Mouse (Mus musculus) hindbrain, embryonic 15.5 days (tissue): Measurements from ENCODE around the gene Iqcf1. TPM values are rescaled to one million over a fixed set of nuclear protein-coding genes. Genes with fewer than 3 reads are reported as not detected.

Experiments used
- ATAC-seq: fragments of 200-750 bp; cut with Nextera tagmentation; 2 replicates; pipeline ENCODE4 v1.8.0; 2017; ENCODE audit warnings: low read depth, moderate number of reproducible peaks, moderate TSS enrichment; ENCODE audit not compliant: low FRiP score
- H3K27ac ChIP-seq: fragments of 300-500 bp; sonication (generic); replicated peaks from 2 replicates; pipeline ENCODE4 v1.5.1; 2015; ENCODE audit warnings: mild to moderate bottlenecking, inconsistent platforms
- H3K27me3 ChIP-seq: fragments of 300-500 bp; sonication (generic); 2 replicates; pipeline ENCODE4 v1.6.1; 2015; ENCODE audit warnings: control low read depth, inconsistent platforms
- H3K36me3 ChIP-seq: fragments of 300-500 bp; sonication (generic); 2 replicates; pipeline ENCODE4 v1.6.1; 2015; ENCODE audit warnings: control low read depth, inconsistent platforms
- H3K4me1 ChIP-seq: fragments of 300-500 bp; sonication (generic); replicated peaks from 2 replicates; pipeline ENCODE4 v1.6.1; 2015; ENCODE audit warnings: control low read depth, inconsistent platforms
- H3K4me2 ChIP-seq: fragments of 300-500 bp; sonication (generic); 2 replicates; pipeline ENCODE4 v1.6.1; 2015; ENCODE audit warnings: moderate library complexity, mild to moderate bottlenecking, inconsistent platforms
- H3K4me3 ChIP-seq: fragments of 300-500 bp; sonication (generic); 2 replicates; pipeline ENCODE4 v1.5.1; 2015; ENCODE audit warnings: mild to moderate bottlenecking, inconsistent platforms
- H3K9ac ChIP-seq: fragments of 300-500 bp; sonication (generic); 2 replicates; pipeline ENCODE4 v1.6.1; 2015; ENCODE audit warnings: inconsistent platforms
- H3K9me3 ChIP-seq: fragments of 300-500 bp; sonication (generic); 2 replicates; pipeline ENCODE4 v1.6.1; 2016; ENCODE audit warnings: control low read depth, inconsistent platforms
- WGBS: fragments of 180-500 bp; shearing (Covaris S2); methylation state at CpG from one replicate; pipeline ENCODE4 v1.1.7; 2015; 5-methylcytosine and 5-hydroxymethylcytosine counted together
- polyA plus RNA-seq: library from polyadenylated mRNA; unstranded; fragments of >200 nt; fragmentation: Nextera tagmentation; extraction: Ambion mirVana; gene quantifications from 2 replicates; pipeline ENCODE4 v1.2.1, GENCODE M21; 2015

Gene Iqcf1
- polyA plus RNA-seq = not detected in 2 replicates

GRCm38 (mm10) chr9:106499667-106500066, at the start of gene Iqcf1:
Iqcf1 (plus strand) TSS chr9:106499967.
- Histone ChIP-seq H3K9ac (no peak within 1 kb of the TSS), H3K4me1 (no peaks in the 10 kb centered on the region)
- no peak for ATAC-seq

GRCm38 (mm10) chr9:106450661-106451060, 49.1 kb upstream of the Iqcf1 start:
- ATAC-seq = no peak
- H3K9ac ChIP-seq = no peak overlapping the region
- 32% methylated on average over 9 of the region's 9 CpGs for WGBS
- H3K36me3 ChIP-seq = no peaks in the 10 kb centered on the region
- H3K9me3 ChIP-seq = no peaks in the 10 kb centered on the region
- H3K27ac ChIP-seq = no peak overlapping the region
- H3K27me3 ChIP-seq = no peaks in the 10 kb centered on the region
- H3K4me2 ChIP-seq = no peak overlapping the region
- no peak overlapping the region for H3K4me3 ChIP-seq
- peaks cover 54% of the 10 kb centered on the region for H3K4me1 ChIP-seq

More at GRCm38 (mm10) chr9:106499667-106500066, at the start of gene Iqcf1:
- Histone ChIP-seq H3K9me3 (no peaks in the 10 kb centered on the region), H3K27ac (no peak within 1 kb of the TSS), H3K4me3 (no peak within 1 kb of the TSS), H3K4me2 (no peak within 1 kb of the TSS), H3K27me3 (no peaks in the 10 kb centered on the region), H3K36me3 (no peaks in the 10 kb centered on the region)
- WGBS = 93% methylated on average over 6 of the region's 6 CpGs

GRCm38 (mm10) chr9:106451298-106451697, 48.5 kb upstream of the Iqcf1 start:
- H3K9me3 ChIP-seq = no peaks in the 10 kb centered on the region
- no peak overlapping the region for H3K27ac ChIP-seq
- H3K36me3 ChIP-seq = no peaks in the 10 kb centered on the region
- no peak overlapping the region for H3K4me2 ChIP-seq
- WGBS = 70% methylated on average over 11 of the region's 11 CpGs
- no peak for ATAC-seq
- no peak overlapping the region for H3K9ac ChIP-seq
- no peaks in the 10 kb centered on the region for H3K27me3 ChIP-seq
- peaks cover 57% of the 10 kb centered on the region for H3K4me1 ChIP-seq
- H3K4me3 ChIP-seq = no peak overlapping the region

DNA sequence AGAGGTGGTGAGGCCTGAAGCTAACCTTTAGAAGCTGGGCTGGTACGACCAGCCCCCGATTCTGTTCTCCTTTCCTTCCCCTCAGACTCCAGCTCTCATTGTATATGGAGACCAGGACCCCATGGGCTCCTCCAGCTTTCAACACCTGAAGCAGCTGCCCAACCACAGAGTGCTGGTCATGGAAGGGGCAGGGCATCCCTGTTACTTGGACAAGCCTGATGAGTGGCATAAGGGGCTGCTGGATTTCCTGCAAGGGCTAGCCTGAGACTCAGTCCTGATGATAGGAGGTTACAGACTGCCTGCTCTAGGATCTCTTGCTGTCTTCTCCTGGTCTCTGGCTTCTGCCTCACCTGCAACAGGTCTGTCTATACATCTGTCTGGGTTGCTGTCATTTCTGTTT, 47.9 kb upstream of the Iqcf1 start:
- Histone ChIP-seq H3K4me2 (no peak overlapping the region), H3K9me3 (no peaks in the 10 kb centered on the region), H3K27ac (no peak overlapping the region), H3K4me3 (no peak overlapping the region), H3K27me3 (no peaks in the 10 kb centered on the region), H3K4me1 (peaks cover 58% of the 10 kb centered on the region), H3K9ac (no peak overlapping the region), H3K36me3 (no peaks in the 10 kb centered on the region)
- ATAC-seq = no peak
- WGBS = 61% methylated on average over 2 of the region's 2 CpGs

- Histone ChIP-seq H3K9ac (peak overlapping the region; percentile 80; the same call in 1 of the 2 replicates), H3K27ac (peak overlapping the region; percentile 91), H3K4me3 (peak overlapping the region; percentile 76; the same call in 1 of the 2 replicates), H3K36me3 (no peaks in the 10 kb centered on the region), H3K4me1 (peaks cover 61% of the 10 kb centered on the region), H3K9me3 (no peaks in the 10 kb centered on the region), H3K4me2 (peak overlapping the region; percentile 91), H3K27me3 (no peaks in the 10 kb centered on the region)
- 22% methylated on average over 6 of the region's 6 CpGs for WGBS
- ATAC-seq = no peak
Measured at GRCm38 (mm10) chr9:106452351-106452750, 47.4 kb upstream of the Iqcf1 start.

- H3K9ac ChIP-seq = peak overlapping the region; percentile 80
- peak overlapping the region; percentile 91 for H3K27ac ChIP-seq
- WGBS = 3% methylated on average over 7 of the region's 7 CpGs
- peak overlapping the region; percentile 76 for H3K4me3 ChIP-seq
- H3K36me3 ChIP-seq = no peaks in the 10 kb centered on the region
- ATAC-seq = peak; percentile 12
- H3K27me3 ChIP-seq = no peaks in the 10 kb centered on the region
- peaks cover 61% of the 10 kb centered on the region for H3K4me1 ChIP-seq
- peak overlapping the region; percentile 91 for H3K4me2 ChIP-seq
- no peaks in the 10 kb centered on the region for H3K9me3 ChIP-seq
Measured at GRCm38 (mm10) chr9:106452821-106453220, 46.9 kb upstream of the Iqcf1 start.

DNA sequence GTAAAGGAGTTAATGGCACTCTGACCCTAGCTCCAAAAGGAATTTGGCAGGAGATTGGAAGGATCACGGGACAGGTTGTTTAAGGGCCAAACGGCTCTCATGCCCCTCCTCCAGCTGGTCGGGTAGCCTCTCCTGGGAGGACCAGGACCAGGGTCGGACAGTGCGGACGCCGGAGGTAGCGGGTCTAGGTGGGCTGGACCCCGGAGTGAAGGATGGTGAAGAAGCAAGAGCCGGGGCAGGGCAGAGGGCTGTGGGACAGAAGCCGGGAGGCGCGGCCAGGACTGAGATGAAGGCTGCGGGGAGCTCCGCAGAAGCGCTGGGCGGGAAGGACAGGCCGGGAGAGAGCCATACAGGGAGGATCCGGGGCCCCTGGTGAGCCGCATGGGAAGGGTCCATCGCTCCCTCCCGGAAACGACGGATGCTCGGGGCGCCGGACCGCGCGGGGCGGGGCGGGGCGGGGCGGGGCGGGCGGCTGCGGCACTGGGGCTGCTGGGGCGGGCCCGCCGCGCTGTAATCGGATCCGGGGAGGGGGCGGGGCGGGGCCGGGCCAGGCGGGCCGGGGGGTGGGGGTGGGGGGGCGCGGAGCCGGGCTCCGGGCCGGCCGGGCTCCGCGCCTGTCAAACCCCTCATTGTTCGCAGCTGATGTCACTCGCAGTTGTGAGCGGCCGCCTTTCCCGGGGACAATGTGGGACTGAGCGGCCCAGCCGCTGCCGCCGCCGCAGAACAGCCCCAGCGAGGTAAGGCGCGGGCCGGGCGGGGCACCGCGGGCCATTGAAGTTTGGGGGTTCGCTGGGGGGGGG, 46.3 kb upstream of the Iqcf1 start, which contains the start of gene Pcbp4:
Gene Pcbp4 (plus strand): TSS at position 21 of the 800 bp plus-strand sequence.
- peak within 1 kb of the TSS; percentile 80 for H3K9ac ChIP-seq
- no peaks in the 10 kb centered on the region for H3K9me3 ChIP-seq
- peak within 1 kb of the TSS; percentile 91 for H3K27ac ChIP-seq
- H3K4me2 ChIP-seq = peak within 1 kb of the TSS; percentile 91
- no peaks in the 10 kb centered on the region for H3K36me3 ChIP-seq
- peak within 1 kb of the TSS; percentile 76 for H3K4me3 ChIP-seq
- WGBS = 0% methylated on average over 37 of the region's 74 CpGs
- peaks cover 61% of the 10 kb centered on the region for H3K4me1 ChIP-seq
- ATAC-seq = peak; percentile 46
- no peaks in the 10 kb centered on the region for H3K27me3 ChIP-seq

- Histone ChIP-seq H3K9me3 (no peaks in the 10 kb centered on the region), H3K9ac (peak overlapping the region; percentile 80), H3K27me3 (no peaks in the 10 kb centered on the region), H3K4me1 (peaks cover 61% of the 10 kb centered on the region), H3K27ac (peak overlapping the region; percentile 91), H3K4me2 (peak overlapping the region; percentile 91), H3K36me3 (no peaks in the 10 kb centered on the region), H3K4me3 (peak overlapping the region; percentile 76)
- 2% methylated on average over 20 of the region's 20 CpGs for WGBS
- 0 out of 2 replicates have a peak, but pooled peaks have one; percentile 0 for ATAC-seq
Measured at GRCm38 (mm10) chr9:106454071-106454761, 45.6 kb upstream of the Iqcf1 start.

DNA sequence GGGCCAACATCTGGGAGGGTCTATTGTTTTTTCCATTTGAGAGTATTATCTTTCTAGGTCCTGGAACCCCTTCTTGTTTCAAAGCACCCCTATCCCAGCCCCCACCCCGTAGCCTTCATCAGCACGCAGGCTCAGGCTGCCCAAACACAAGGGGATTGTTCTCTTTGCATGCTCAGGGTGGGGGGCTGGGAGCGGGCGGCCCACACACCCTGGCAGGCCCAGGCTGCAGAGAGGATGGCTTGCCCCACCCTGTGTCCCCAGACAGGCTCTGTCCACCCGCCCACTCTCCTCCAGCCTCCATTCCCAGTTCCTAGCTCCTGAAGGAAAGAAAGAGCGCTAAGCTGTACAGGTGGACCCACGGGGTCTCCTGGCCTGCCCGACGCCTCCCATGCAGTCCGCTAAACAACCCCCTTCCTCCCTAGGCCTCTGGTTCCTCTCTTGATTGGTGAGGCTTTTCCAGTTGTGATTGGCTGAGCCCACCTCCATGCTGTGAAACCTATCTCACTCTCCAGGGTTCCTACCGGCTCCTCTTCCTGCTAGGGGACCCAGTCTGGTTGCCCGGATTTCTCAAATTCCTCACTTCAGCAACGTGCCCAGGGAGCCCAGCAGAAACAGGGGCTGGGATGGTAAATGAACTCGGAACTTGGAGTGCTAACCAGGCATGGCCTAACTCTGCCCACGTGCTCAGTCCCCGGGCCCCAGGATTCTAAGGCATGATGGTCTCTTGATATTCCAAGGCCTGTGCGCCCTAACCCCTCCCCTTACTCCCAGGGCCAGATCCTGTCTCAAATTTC, 44.7 kb upstream of the Iqcf1 start:
- H3K9me3 ChIP-seq = no peaks in the 10 kb centered on the region
- H3K4me2 ChIP-seq = peak overlapping the region; percentile 91
- H3K36me3 ChIP-seq = no peaks in the 10 kb centered on the region
- H3K4me3 ChIP-seq = peak overlapping the region; percentile 76
- peak; percentile 29 for ATAC-seq
- H3K9ac ChIP-seq = peak overlapping the region; percentile 80
- H3K4me1 ChIP-seq = peaks cover 65% of the 10 kb centered on the region
- peak overlapping the region; percentile 91 for H3K27ac ChIP-seq
- 1% methylated on average over 17 of the region's 17 CpGs for WGBS
- no peaks in the 10 kb centered on the region for H3K27me3 ChIP-seq

DNA sequence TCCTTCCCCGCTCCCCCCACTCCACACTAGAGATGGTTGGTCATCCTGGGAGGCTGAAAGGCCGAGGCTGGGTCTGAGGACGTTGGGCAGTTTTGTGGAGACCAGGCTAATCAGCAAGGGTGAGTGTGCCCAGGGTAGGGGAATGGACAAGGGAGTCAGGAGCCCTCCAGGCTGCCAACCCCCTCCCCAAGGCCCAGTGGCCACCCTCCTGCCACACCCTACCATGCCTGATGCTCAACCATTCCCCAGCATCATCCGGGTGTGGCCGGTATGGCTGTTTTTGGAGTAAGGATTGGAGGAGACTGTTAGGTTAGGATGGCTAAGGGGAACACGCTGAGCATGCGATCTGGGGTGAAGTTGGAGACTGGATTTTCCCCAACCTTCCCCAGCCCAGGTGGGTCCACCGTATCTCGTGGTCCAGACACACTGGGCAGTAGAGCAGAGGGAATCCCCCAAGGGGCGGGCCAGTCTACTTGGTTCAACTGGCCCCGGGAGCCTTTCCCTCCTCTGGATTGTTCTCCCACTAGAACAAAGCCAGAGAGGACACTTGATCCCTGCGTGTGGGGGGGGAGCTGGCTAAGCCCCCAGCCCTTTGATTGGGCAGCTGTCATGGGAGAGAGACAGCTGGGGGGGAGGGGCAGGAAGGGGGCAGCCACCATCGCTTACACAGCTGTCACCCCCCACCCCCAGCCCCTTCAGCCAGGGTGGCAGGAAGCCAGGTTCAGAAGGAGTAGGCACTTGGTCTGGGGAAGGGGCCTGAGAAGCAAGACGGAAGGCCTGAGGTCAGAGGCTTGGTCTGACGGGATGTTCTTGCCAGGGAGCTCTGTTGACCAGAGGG, 43.2 kb upstream of the Iqcf1 start:
- Histone ChIP-seq H3K4me3 (peak overlapping the region; percentile 76), H3K27ac (peak overlapping the region; percentile 91), H3K9ac (peak overlapping the region; percentile 80), H3K27me3 (no peaks in the 10 kb centered on the region), H3K36me3 (peaks cover 8% of the 10 kb centered on the region), H3K4me1 (peaks cover 66% of the 10 kb centered on the region), H3K9me3 (no peaks in the 10 kb centered on the region), H3K4me2 (peak overlapping the region; percentile 91)
- ATAC-seq = 0 out of 2 replicates have a peak, but pooled peaks have one; percentile 1
- WGBS = 23% methylated on average over 15 of the region's 15 CpGs

GRCm38 (mm10) chr9:106457163-106457559, 42.6 kb upstream of the Iqcf1 start:
- no peaks in the 10 kb centered on the region for H3K27me3 ChIP-seq
- H3K36me3 ChIP-seq = peaks cover 15% of the 10 kb centered on the region
- H3K4me2 ChIP-seq = peak overlapping the region; percentile 91
- 35% methylated on average over 9 of the region's 9 CpGs for WGBS
- H3K9me3 ChIP-seq = no peaks in the 10 kb centered on the region
- peak overlapping the region; percentile 76 for H3K4me3 ChIP-seq
- H3K27ac ChIP-seq = peak overlapping the region; percentile 91
- peak overlapping the region; percentile 80; the same call in 1 of the 2 replicates for H3K9ac ChIP-seq
- peaks cover 66% of the 10 kb centered on the region for H3K4me1 ChIP-seq
- no peak for ATAC-seq
